ENCODE assay signal across 8 mouse cellular contexts in genomic region chr3:105530363-105531130, GRCm38 (mm10).
A peak's percentile ranks its signal among the peaks of the same experiment; 100 is the strongest.
DNase-seq lines count a peak whose midpoint lies in the region; ATAC-seq lines count a peak whose summit lies in the region.

No protein-coding gene starts in this region.

- peak overlapping the region; percentile 42 for H3K4me2 ChIP-seq in hindbrain, embryonic 15.5 days

- no peaks in the 10 kb centered on the region for H3K36me3 ChIP-seq in hindbrain, embryonic 15.5 days
- H3K36me3 ChIP-seq in midbrain, embryonic 10.5 days: no peaks in the 10 kb centered on the region

- ATAC-seq in hindbrain, embryonic 15.5 days (ENCODE audit: low FRiP score, low read depth): peak; percentile 89
- no peak for ATAC-seq in megakaryocyte progenitor cell, adult 5-6 weeks (replicated peaks; ENCODE audit: poor library complexity)
- no peak for ATAC-seq in megakaryocyte-erythroid progenitor cell, adult 5-6 weeks (replicated peaks; ENCODE audit: low FRiP score, low TSS enrichment, poor library complexity, severe bottlenecking)

- no peak overlapping the region for H3K4me3 ChIP-seq in hindbrain, embryonic 15.5 days
- H3K4me3 ChIP-seq in midbrain, embryonic 10.5 days: peak overlapping the region; percentile 38

- H3K27ac ChIP-seq in hindbrain, embryonic 15.5 days (replicated peaks): peak overlapping the region; percentile 81
- peak overlapping the region; percentile 64 for H3K27ac ChIP-seq in midbrain, embryonic 10.5 days (replicated peaks)

- no peaks in the 10 kb centered on the region for H3K9me3 ChIP-seq in hindbrain, embryonic 15.5 days
- no peaks in the 10 kb centered on the region for H3K9me3 ChIP-seq in midbrain, embryonic 10.5 days (replicated peaks)

- H3K4me1 ChIP-seq in hindbrain, embryonic 15.5 days (replicated peaks): peaks cover 54% of the 10 kb centered on the region
- peaks cover 56% of the 10 kb centered on the region for H3K4me1 ChIP-seq in midbrain, embryonic 10.5 days

- no peaks in the 10 kb centered on the region for H3K27me3 ChIP-seq in hindbrain, embryonic 15.5 days
- no peaks in the 10 kb centered on the region for H3K27me3 ChIP-seq in midbrain, embryonic 10.5 days (ENCODE audit: low read depth, poor library complexity, severe bottlenecking)

- 10% methylated on average over 11 of the region's 11 CpGs for WGBS in hindbrain, embryonic 15.5 days
- 21% methylated on average over 11 of the region's 11 CpGs for WGBS in midbrain, embryonic 10.5 days

- DNase-seq in WW6 (ENCODE audit: low read depth, low spot score): peak; percentile 7
- DNase-seq in embryo, embryonic 9.5 days (ENCODE audit: extremely low spot score): peak; percentile 67
- DNase-seq in midbrain, embryonic 10.5 days (ENCODE audit: low spot score): peak; percentile 70
- no peak for DNase-seq in urinary bladder, postnatal 14 days (ENCODE audit: low spot score)
- no peak for DNase-seq in natural killer cell, adult 2 months (ENCODE audit: low spot score in 2 of 2)

- H3K9ac ChIP-seq in hindbrain, embryonic 15.5 days: no peak overlapping the region

Comparison
In these comparisons a context has a peak if more than half of its experiments do, and no peak if none do; other contexts are left out.
1. DNase-seq: peak in WW6 (single experiment), embryo, embryonic 9.5 days (single experiment) and midbrain, embryonic 10.5 days (single experiment); none in urinary bladder, postnatal 14 days (single experiment) and natural killer cell, adult 2 months (0 of 2).